Mouse (Mus musculus) urinary bladder, postnatal 14 days (tissue): ENCODE data around the gene Gm5414.

Experiments
- DNase-seq: peaks from one replicate; pipeline ENCODE4 v3.0.0; 2021; ENCODE audit warnings: low spot score

The Gm5414 gene

GRCm38 (mm10) chr15:101627884-101628283, at the start of gene Gm5414:
TSS of gene Gm5414 (minus strand) at chr15:101628188.
- no peak for DNase-seq

DNA sequence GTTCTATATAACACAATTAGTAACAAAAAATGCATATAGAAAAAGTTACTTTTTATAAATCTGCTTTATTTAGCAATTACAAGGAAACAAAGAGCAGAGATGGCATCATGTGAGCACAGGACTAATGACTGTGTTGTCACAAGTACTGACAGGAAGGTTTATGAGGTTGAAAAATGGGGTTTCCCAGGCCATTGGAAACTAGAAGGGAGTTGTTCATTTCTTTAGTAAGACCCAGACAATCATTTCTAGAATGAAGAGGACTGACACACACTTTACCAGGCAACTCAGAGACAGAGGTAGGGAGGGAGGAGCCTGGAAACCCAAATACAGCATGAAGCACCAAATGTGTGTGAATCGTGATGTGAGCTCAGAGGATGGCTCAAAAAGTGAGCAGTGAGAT, 48.0 kb upstream of the Gm5414 start:
- DNase-seq: no peak

- DNase-seq: no peak
These were observed 24.8 kb upstream of the Gm5414 start for GRCm38 (mm10) chr15:101652736-101653265.

GRCm38 (mm10) chr15:101647280-101647679, 19.3 kb upstream of the Gm5414 start, which contains the start of gene Gm5478:
TSS of gene Gm5478 (minus strand) at chr15:101647380.
- DNase-seq: no peak

- DNase-seq: no peak
These were observed 28.9 kb downstream of the Gm5414 start for GRCm38 (mm10) chr15:101599123-101599522.

DNA sequence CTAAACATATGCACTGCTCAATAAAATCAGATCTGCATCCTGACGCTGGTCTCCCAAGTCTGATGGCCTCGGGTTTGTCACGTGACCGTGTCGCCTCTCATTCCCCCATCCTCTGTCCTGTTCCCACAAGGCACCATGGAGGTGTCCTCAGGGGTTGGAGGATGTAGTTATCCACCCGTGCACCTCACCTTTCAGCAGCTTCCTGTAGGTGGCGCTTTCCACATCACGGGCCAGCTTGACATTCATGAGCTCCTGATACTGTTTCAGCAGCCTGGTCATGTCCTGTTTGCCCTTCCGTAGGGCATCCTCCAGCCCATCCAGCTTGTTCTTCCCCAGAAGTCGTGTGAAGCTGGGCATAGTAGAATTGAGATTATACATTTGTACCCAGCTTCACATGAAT, 39.8 kb downstream of the Gm5414 start:
- no peak for DNase-seq

GRCm38 (mm10) chr15:101584456-101584855, 43.5 kb downstream of the Gm5414 start:
- DNase-seq: no peak

DNA sequence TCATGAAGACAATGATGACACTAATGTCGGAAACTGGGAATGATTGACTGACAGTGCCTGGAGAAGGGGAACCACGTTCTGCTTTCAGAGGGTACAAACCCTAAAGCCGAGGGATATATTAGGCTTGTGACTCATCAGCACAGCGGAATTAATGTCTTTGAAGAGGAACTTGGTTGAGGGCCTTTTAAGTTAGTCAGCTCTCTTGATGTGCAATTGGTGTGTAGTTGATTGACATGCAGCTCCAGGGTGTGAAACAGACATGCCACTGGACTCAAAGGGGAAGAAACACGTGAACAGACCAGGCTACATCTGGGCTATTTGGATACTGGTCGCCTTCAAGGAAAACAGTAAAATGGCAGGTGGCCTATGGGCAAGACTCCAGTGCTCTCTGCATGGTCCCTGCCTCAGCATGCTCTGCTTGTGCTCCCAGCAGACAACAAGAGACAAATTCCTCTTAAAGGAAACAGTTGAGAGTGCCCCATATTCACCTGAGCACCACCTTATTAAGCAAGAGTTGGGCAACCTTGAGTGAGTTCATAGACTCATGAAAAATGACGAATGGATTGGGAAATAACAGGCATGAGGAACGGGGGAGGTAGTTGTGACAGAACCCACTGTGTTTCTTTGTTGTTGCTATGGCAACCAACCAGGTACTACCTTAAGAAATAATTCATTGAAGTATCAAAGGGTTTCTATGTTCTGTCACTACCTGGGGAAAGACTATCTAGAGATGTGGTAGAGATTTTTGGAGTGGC, 44.6 kb downstream of the Gm5414 start:
- no peak for DNase-seq

DNA sequence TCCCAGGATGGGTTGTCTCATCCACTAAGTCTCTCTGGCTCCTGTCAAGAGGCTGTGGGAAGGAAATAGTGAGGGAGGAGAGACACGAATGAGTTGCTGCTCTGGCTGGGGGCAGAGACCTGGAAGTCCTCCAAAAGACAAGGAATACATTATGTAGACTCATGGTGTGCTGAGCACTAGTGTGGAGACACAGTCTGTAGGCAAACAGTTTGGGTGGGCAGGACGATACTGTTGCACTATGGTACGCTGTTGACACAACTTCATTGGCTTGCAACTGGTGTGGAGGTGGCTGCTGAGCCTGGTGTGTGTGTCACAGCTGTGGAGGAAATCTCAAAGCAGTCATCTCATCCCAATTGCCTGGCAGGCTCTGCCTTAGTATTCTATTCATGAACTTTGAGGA, 46.3 kb downstream of the Gm5414 start:
- no peak for DNase-seq

DNA sequence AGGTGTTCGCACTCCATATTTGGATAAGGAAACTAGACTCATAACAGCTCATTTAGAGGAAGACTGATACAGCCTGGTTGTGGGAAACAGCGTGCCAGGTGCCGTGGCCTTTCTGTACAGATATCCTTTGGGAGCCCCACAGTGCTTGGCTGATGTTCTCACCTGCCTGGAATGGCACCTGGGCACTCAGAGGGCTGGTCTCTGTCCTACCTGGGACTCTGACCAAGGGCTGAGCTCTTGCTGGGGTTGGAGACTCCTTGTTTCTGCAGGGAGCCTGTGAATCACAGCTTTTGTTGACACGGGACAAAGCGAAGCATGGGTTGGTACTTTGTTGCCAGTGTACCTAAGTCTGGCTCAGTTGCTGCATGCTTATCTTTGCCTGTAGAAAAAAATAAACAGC, 52.5 kb downstream of the Gm5414 start:
- no peak for DNase-seq
